Mouse (Mus musculus) Patski (cell line): ENCODE data around the gene Tmem95. TPM values are rescaled to one million over a fixed set of nuclear protein-coding genes. Genes with fewer than 3 reads are reported as not detected.
"Not testable (repeated sequence)": the region's sequence is repeated elsewhere in the genome, so short reads cannot be mapped to it uniquely, and the experiment has no call there.

Experiments used
- ATAC-seq: fragments of 100-300 bp; one replicate; pipeline ENCODE4 v1.8.0; 2021
- CTCF ChIA-PET: fragments of 350-600 bp; sonication (Branson Sonifier 250); formaldehyde crosslinking; loops from one replicate; lab custom pipeline; 2022; ENCODE audit warnings: inconsistent platforms; lab: Charles Lee
- POLR2A ChIA-PET: fragments of 350-600 bp; sonication (Branson Sonifier 250); formaldehyde crosslinking; loops from one replicate; lab custom pipeline; 2022; ENCODE audit warnings: antibody characterized with exemption, inconsistent platforms; lab: Charles Lee
- DNase-seq: peaks from one replicate; pipeline ENCODE4 v3.0.0-alpha.2; 2011; ENCODE audit warnings: low read depth, low spot score
- H3K27me3 ChIP-seq: fragments of 371-371 bp; one replicate; pipeline ENCODE4 v1.5.1; 2021
- CTCF ChIP-seq: fragments of 100-300 bp; IDR thresholded peaks from one replicate; pipeline ENCODE4 v1.5.1; 2021
- in situ Hi-C: fragments of 300-500 bp; cut with MboI; formaldehyde crosslinking; loops from 3 replicates; pipeline ENCODE4 v1.11.1; 2018; ENCODE audit warnings: low pct_unique_long_range_greater_than_20kb, mixed read lengths
- polyA plus RNA-seq: library from polyadenylated mRNA; unstranded; gene quantifications from one replicate; pipeline ENCODE4 v1.2.3, GENCODE M21; 2021

Tmem95 gene
- polyA plus RNA-seq, 1 experiment from 2014 or later, result 0.12 TPM

DNA sequence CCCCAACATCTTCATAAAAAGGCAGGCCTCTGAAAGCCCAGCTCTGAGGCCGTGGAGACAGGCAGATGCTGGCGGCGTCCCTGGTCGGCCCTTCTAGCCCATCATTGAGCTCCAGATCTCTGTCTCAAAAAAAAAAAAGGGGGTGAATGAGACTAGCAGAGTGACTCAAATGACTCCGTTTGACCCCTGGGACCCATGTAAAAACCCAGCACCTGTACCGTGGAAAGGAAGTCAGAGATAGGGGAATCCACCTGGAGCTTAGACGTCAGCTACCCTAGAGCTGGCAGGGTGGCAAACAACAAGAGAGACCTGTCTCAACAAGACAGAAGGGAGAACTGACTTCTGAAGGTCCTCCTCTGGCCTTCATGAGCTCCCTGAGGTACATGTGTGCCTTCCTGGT is 6.0 kb downstream of the Tmem95 start:
- CTCF ChIA-PET, result interaction anchor here (0.9 to 1.2 kb wide), 2 partner anchors 21 to 113 kb away, joined by 3 to 4 read pairs; no protein-coding TSS in a partner anchor
- TF ChIP-seq CTCF, result no peak
- in situ Hi-C loops, result no loop called here
- ATAC-seq, result no peak
- POLR2A ChIA-PET, result no interaction called here
- no peak for DNase-seq
- H3K27me3 ChIP-seq, result peaks cover 10% of the 10 kb centered on the region

DNA sequence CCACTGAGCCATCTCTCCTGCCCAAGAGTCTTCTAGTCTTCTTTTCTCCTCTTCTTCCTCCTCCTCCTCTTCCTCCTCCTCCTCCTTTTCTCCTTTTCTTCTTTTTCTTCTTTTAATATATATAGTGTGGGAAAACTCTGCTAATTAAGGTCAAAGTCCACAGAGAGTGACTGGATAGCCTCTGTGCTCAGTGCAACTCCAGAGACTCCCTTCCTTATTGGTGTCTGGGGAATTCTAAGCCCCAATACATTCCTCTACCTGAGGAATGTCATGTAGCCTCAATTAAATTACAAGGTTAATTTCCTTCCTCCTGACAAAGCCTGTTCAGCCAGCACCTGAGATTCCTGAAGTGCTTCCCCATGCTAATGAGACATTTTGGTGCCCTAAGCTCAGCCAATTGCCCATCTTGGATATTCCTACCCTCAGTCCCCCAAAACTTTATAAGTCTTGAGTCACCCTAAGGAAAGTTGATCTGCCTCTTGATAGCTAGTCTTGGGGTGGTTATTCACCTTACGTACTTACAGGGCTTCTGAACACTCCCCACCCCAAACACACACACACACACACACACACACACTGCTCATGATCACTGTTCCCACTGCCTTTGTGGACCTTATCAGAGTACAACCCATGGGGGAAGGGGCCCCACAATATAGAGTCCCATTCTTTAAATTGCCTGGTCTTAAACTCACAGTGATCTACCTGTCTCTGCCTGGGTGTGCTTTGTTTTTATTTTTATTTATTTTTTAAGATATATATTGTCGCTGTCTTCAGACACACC is 7.3 kb downstream of the Tmem95 start:
- ATAC-seq, result no peak
- in situ Hi-C loops, result no loop called here
- H3K27me3 ChIP-seq, result peaks cover 10% of the 10 kb centered on the region
- no peak for TF ChIP-seq CTCF
- POLR2A ChIA-PET, result interaction anchor here (1.5 kb wide), 1 partner anchor 20 kb away, joined by 4 read pairs; no protein-coding TSS in a partner anchor
- no peak for DNase-seq
- CTCF ChIA-PET, result no interaction called here

DNA sequence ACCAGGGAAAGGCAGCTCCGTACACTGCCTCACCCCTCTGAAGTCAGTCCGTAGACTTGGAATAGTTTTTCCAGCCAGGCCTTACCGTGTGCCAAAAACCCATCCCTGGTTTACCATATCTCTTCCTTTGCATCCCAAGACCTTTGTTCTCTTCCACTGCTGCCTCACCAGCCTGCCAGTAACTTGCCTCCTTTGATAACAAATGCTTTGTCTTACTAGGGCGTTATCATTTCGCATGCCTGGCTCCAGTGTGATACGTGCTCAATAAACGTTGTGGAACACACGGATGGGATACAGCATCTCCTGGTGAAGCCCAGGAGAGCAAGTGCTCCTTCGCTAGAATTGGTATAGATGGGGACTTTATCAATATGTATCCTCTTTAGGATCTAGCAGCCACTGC is 10.5 kb downstream of the Tmem95 start:
- ChIA-PET POLR2A (no interaction called here), CTCF (interaction anchor here (1.3 kb wide), 1 partner anchor 9 kb away, joined by 3 read pairs; no protein-coding TSS in a partner anchor)
- in situ Hi-C loops, result no loop called here
- H3K27me3 ChIP-seq, result peaks cover 16% of the 10 kb centered on the region
- DNase-seq (no peak), ATAC-seq (no peak)
- no peak for TF ChIP-seq CTCF

DNA sequence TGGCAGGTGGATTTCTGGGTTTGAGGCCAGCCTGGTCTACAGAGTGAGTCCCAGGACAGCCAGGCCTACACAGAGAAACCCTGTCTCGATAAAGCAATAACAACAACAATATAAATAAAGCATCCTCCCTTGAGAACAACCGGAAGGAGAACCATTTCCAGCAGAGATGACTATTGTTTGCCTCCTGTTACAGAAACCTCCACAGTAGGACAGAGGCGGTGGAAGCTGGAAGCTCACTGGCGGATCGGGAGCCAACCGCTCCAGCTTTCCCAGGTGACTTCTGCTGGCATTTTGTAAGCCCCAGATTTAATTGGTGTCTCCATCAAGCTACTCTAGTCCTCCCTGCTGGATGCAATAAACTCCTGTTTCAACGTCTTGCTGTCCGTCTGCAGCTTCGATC is 12.3 kb downstream of the Tmem95 start:
- POLR2A ChIA-PET, result no interaction called here
- H3K27me3 ChIP-seq, result peaks cover 19% of the 10 kb centered on the region
- CTCF ChIA-PET, result interaction anchor here (1.4 kb wide), 1 partner anchor 59 kb away, joined by 3 read pairs; no protein-coding TSS in a partner anchor
- ATAC-seq (no peak), DNase-seq (no peak)
- no peak for TF ChIP-seq CTCF
- in situ Hi-C loops, result no loop called here

DNA sequence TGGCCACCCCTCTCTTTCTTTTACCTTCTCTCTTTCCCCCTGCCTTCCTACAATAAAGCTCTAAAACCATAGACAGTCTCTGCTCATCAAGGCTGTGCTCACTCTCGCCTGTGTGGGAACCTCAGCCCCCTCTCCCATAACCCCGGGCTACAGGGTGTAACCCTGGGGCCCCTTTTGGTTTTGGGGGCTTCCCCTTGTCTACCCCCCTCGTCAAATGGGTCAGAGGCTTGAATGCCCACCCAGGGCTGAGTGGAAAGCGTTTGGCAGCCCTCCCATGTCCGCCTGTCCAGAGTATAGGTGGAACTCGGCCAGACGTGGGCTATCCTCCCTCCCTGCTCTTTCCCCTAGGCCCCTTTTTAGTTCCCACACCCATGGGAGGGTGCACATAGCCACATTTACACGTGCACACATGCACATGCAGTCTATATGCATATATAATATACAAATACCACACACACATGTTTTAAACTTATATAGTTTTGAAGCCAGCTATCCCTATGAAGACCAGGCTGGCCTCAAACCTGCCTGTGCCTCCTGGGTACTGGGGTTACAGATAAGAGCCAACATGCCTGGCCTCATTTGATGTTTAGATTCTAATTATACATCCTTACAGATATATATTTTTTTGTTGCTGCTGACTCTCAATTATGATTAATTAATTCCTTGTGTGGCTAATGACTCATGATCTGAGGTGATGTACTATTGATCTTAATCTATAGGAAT is 13.5 kb downstream of the Tmem95 start:
- POLR2A ChIA-PET, result no interaction called here
- ATAC-seq (no peak), DNase-seq (no peak)
- in situ Hi-C loops, result no loop called here
- CTCF ChIA-PET, result interaction anchor here (1.4 kb wide), 1 partner anchor 58 kb away, joined by 3 read pairs; no protein-coding TSS in a partner anchor
- no peak for TF ChIP-seq CTCF
- H3K27me3 ChIP-seq, result peaks cover 24% of the 10 kb centered on the region

DNA sequence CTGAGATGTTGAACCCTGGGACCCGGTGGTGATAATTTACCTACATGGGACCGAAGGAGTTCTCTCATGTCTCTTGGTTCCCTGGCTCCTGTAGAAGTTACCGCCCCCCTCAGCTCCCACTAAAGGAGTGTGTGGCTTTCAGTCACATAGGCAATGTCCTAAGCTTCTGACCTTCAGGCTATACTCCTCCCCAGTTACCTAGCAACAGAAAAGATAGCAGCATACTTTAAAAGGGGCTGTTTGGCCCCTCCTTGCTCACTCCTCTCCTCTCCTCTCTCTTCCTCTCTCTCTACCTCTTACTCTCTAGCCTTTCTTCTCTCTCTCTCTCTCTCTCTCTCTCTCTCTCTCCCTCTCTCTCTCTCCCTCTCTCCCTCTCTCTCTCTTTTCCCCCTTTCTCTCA is 14.1 kb downstream of the Tmem95 start:
- DNase-seq, in situ Hi-C loops, POLR2A ChIA-PET, ATAC-seq, CTCF ChIA-PET: not testable (repeated sequence)
- H3K27me3 ChIP-seq, result peaks cover 21% of the 10 kb centered on the region

DNA sequence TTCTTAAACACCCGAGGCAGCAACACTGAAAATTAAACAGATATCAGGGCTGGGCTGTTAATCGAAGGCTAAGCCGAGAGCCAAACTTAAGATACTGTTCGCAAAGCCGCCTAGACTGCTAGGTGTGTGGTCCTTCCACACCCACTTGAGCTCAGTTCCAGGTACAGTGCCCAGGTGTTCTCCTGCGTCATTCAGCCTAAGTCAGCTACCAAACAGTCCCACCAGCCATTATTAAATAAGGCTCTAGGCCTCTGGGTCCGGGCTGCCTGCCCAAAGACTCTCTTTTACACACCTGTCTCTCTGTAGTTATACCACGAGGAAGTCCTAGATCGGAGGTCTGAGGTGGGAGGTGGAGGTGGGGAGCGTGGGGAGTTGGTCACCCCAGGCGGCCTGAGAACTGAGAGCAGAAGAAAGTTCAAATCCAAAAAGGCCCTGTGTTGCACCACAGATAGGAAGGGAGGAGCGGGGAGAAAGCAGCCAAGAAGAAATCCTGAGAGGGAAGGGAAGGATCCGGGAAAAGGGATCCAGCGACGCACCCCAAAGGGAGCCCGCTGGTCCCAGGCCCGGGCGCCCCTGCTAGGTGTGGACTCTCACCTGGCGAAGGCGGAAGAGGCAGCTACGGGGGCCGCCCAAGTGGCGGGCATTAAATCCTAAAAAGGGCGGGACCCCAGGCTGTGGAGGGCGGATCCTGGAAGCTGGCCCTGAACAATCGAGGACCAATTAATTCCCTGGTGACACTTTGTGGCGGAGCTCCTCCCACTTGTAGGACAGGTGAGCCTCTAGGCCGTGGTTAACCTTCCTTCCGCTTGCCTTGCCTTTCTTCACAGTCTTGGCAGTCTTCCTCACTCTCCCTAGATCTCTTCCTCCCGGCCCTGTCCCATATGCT is 19.5 kb downstream of the Tmem95 start, which contains the start of gene Tnk1:
Gene Tnk1, minus strand, starts transcription at position 618 of the 886 bp plus-strand sequence.
- in situ Hi-C loops, result no loop called here
- DNase-seq (no peak), ATAC-seq (no peak)
- H3K27me3 ChIP-seq, result peaks cover 18% of the 10 kb centered on the region
- POLR2A ChIA-PET, result no interaction called here
- CTCF ChIA-PET, result no interaction called here
- no peak for TF ChIP-seq CTCF

DNA sequence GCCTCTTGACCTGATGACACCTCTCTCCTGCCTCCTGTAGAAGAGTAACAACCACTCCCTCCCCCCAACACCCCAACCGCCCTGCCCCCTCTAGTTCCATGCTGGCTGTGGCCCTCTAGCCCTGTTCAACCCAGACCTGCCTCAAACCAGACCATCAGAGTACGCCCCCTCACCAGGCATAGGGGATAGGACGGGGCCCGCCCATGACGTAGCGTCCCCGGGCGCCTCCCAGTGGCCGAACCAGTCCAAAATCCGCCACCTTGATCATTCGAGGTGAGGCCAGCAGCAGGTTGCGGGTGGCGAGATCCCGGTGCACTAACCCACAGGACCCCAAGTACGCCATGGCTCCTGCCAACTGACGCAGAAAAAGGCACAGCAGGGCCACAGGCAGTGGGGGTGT is 22.5 kb downstream of the Tmem95 start:
- DNase-seq, result no peak
- peaks cover 13% of the 10 kb centered on the region for H3K27me3 ChIP-seq
- CTCF ChIA-PET, result interaction anchor here (1.4 kb wide), 1 partner anchor 50 kb away, joined by 3 read pairs; the partner anchor contains the start of gene Tmem102
- no peak for TF ChIP-seq CTCF
- in situ Hi-C loops, result no loop called here
- ATAC-seq, result no peak
- POLR2A ChIA-PET, result interaction anchor here (0.5 to 1.5 kb wide), 2 partner anchors 17 to 798 kb away, joined by 3 read pairs; partner anchors contain the start of gene Tmem256

DNA sequence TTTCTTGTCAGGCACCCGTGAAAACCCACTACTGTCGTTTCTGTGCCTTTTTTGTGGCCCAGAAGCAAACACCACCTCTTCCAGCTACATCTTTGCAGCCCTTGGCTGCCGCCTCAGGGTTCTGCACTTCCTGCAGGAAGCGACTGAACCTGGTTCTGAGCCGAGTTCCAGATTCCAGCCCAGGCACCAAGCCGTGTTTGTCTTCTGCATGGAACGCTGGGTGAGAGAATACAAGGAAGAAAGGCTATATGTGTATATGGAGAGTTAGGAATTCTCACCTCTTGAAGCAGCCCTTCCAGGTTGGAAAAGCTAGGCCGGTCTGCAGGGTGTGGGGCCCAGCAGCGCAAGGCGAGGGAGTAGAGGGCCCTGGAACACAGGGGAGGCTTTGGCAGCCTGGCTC is 23.1 kb downstream of the Tmem95 start:
- DNase-seq (no peak), ATAC-seq (no peak)
- TF ChIP-seq CTCF, result no peak
- CTCF ChIA-PET, result interaction anchor here (1.4 kb wide), 1 partner anchor 49 kb away, joined by 3 read pairs; the partner anchor contains the start of gene Tmem102
- in situ Hi-C loops, result no loop called here
- POLR2A ChIA-PET, result interaction anchor here (1.5 kb wide), 1 partner anchor 16 kb away, joined by 3 read pairs; the partner anchor contains the start of gene Tmem256
- peaks cover 6% of the 10 kb centered on the region for H3K27me3 ChIP-seq
